Mouse (Mus musculus): ENCODE results near the gene Il4ra. TPM values are rescaled to one million over a fixed set of nuclear protein-coding genes. Genes with fewer than 3 reads are reported as not detected.

Il4ra gene
- polyA plus RNA-seq, 1 experiment from 2014 or later, result 7.0 TPM

DNA sequence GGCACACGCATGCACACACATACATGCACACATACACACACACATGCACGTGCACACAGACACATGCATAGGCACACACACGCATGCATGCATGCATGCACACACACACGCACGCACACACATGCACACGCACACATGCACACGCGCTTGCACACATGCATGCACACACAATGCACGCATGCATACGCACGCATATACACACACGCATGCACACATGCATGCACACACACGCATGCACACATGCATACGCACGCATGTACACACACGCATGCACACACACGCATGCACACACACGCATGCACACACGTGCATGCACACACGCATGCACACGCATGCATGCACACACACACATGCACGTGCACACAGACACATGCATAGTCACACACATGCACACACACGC lies 34.4 kb downstream of the Il4ra start:
- no peaks in the 10 kb centered on the region for H3K9me3 ChIP-seq
- H3K4me1 ChIP-seq, result no peaks in the 10 kb centered on the region; the same call in 1 of the 2 replicates
- H3K27ac ChIP-seq, result no peak overlapping the region
- H3K4me2 ChIP-seq, result no peak overlapping the region
- H3K9ac ChIP-seq, result no peak overlapping the region
- H3K27me3 ChIP-seq, result no peaks in the 10 kb centered on the region; the same call in 1 of the 2 replicates
- no peaks in the 10 kb centered on the region for H3K36me3 ChIP-seq
- H3K4me3 ChIP-seq, result no peak overlapping the region
- 98% methylated on average over 23 of the region's 23 CpGs for WGBS
- ATAC-seq (ENCODE audit: insufficient number of reproducible peaks, insufficient read depth, low FRiP score, low TSS enrichment, low read depth), result no peak

DNA sequence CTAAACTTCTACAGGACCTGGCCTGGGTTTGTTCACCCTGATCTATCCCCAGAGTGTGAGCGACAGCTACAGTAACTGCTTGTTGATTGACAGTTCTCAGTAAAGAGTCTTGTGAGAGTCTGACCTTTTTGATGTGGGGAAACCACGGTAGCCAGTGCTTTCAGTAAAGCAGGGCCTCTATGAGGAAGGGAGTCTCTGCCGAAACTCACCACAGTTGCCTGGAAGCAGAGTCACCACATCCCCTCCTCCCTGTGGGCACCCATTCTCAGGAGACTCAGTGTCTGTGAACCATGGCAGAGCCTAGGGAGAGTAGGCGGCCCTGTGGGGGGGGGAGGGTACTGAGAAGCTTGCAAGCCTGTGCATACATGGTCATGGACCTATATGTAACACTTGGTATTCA lies 36.8 kb downstream of the Il4ra start:
- no peaks in the 10 kb centered on the region for H3K27me3 ChIP-seq
- no peak overlapping the region for H3K4me3 ChIP-seq
- no peaks in the 10 kb centered on the region for H3K36me3 ChIP-seq
- 74% methylated on average over 4 of the region's 4 CpGs for WGBS
- no peaks in the 10 kb centered on the region for H3K4me1 ChIP-seq
- no peak overlapping the region for H3K9ac ChIP-seq
- no peaks in the 10 kb centered on the region for H3K9me3 ChIP-seq
- H3K27ac ChIP-seq, result no peak overlapping the region
- H3K4me2 ChIP-seq, result no peak overlapping the region
- no peak for ATAC-seq (ENCODE audit: insufficient number of reproducible peaks, insufficient read depth, low FRiP score, low TSS enrichment, low read depth)

DNA sequence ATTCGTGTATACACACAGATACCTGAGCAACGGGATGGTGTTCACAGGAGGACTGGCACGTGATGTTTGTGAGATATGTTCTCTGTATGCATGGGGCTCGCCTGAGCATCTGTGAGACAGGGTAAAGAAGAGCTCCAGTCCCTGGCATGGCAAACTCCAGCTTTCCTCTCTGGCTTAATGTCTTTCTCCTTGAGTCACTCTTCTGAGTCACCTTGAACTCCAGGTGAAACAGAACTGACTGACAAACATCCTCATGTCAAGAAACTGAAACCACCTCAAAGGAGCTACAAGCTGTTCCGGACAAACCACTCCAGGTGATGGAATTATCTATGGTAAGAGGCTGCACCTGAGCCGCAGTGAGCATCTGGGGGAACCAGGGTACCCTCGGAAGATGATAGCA lies 38.0 kb downstream of the Il4ra start:
- Histone ChIP-seq H3K4me2 (no peak overlapping the region), H3K27me3 (no peaks in the 10 kb centered on the region), H3K4me1 (no peaks in the 10 kb centered on the region), H3K9ac (no peak overlapping the region), H3K9me3 (no peaks in the 10 kb centered on the region), H3K4me3 (no peak overlapping the region), H3K27ac (no peak overlapping the region), H3K36me3 (no peaks in the 10 kb centered on the region)
- no peak for ATAC-seq (ENCODE audit: insufficient number of reproducible peaks, insufficient read depth, low FRiP score, low TSS enrichment, low read depth)
- 86% methylated on average over 7 of the region's 7 CpGs for WGBS

DNA sequence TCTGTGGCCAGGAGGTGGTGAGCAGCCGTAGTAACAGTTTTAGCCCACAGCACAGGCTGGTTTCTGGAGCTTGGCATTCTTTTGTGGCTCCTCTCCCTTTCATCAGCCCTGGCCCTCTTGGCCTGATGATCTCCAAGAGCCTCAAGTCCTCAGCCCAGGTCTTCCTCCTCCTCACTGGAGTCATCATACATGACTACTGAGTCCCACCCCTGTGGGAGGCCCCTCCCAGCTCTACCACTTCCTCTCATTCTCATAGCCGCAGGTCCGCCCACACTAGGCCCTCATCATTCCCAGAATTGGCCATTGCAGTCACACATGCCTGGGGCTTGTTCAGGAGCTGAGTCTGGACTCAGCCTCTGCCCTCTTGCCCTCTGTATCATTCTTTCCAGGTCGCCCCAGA lies 41.9 kb downstream of the Il4ra start:
- no peaks in the 10 kb centered on the region for H3K4me1 ChIP-seq
- no peak overlapping the region for H3K9ac ChIP-seq
- no peaks in the 10 kb centered on the region for H3K36me3 ChIP-seq
- no peak overlapping the region for H3K4me3 ChIP-seq
- no peak for ATAC-seq (ENCODE audit: insufficient number of reproducible peaks, insufficient read depth, low FRiP score, low TSS enrichment, low read depth)
- 84% methylated on average over 4 of the region's 4 CpGs for WGBS
- no peak overlapping the region for H3K4me2 ChIP-seq
- no peaks in the 10 kb centered on the region for H3K9me3 ChIP-seq
- no peak overlapping the region for H3K27ac ChIP-seq
- no peaks in the 10 kb centered on the region for H3K27me3 ChIP-seq

DNA sequence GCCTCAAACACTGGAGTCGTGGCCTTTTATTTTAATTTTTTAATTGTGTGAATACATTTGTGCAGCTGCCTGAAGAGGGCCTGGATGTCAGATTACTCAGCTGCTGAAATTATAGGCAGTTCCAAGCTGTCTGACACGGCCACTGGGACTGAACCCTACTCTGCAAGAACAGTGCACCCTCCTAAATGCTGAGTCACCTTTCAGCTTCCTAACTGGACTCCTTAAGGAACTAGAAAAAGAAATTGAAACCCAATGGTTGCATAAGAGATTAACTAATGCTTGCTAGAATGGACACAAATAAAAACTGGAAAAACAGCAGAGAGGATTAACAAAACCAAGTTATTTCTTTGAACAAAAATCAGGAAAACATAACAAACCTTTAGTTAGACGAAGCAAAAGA lies 44.5 kb downstream of the Il4ra start:
- Histone ChIP-seq H3K4me3 (no peak overlapping the region), H3K9ac (no peak overlapping the region), H3K4me2 (no peak overlapping the region), H3K27me3 (no peaks in the 10 kb centered on the region), H3K4me1 (no peaks in the 10 kb centered on the region), H3K9me3 (no peaks in the 10 kb centered on the region), H3K36me3 (no peaks in the 10 kb centered on the region), H3K27ac (no peak overlapping the region)
- ATAC-seq (ENCODE audit: insufficient number of reproducible peaks, insufficient read depth, low FRiP score, low TSS enrichment, low read depth), result no peak
- WGBS, result 63% methylated on average over 3 of the region's 3 CpGs

DNA sequence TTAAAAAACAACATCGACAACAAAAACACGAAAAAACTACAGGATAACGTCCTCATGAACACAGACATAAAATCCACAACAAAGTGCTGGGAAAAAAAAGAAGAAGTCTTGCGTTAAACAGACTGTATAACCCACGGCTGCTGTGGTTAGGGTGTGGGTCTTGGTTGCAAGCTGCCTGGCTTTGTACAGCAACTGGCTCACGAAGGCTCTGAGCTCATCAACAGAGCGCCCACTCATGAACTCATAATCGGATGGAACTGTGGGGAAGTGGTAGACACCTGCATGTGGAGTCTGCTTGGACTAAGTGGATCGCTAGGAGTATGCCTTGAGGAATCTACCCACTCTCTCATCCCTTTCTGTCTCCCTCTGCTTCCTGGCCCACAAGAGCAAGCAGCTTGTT lies 45.2 kb downstream of the Il4ra start:
- Histone ChIP-seq H3K27me3 (no peaks in the 10 kb centered on the region), H3K9ac (no peak overlapping the region), H3K36me3 (no peaks in the 10 kb centered on the region), H3K4me3 (no peak overlapping the region), H3K4me1 (no peaks in the 10 kb centered on the region), H3K27ac (no peak overlapping the region), H3K4me2 (no peak overlapping the region), H3K9me3 (no peaks in the 10 kb centered on the region)
- ATAC-seq (ENCODE audit: insufficient number of reproducible peaks, insufficient read depth, low FRiP score, low TSS enrichment, low read depth), result no peak
- 79% methylated on average over 9 of the region's 9 CpGs for WGBS

DNA sequence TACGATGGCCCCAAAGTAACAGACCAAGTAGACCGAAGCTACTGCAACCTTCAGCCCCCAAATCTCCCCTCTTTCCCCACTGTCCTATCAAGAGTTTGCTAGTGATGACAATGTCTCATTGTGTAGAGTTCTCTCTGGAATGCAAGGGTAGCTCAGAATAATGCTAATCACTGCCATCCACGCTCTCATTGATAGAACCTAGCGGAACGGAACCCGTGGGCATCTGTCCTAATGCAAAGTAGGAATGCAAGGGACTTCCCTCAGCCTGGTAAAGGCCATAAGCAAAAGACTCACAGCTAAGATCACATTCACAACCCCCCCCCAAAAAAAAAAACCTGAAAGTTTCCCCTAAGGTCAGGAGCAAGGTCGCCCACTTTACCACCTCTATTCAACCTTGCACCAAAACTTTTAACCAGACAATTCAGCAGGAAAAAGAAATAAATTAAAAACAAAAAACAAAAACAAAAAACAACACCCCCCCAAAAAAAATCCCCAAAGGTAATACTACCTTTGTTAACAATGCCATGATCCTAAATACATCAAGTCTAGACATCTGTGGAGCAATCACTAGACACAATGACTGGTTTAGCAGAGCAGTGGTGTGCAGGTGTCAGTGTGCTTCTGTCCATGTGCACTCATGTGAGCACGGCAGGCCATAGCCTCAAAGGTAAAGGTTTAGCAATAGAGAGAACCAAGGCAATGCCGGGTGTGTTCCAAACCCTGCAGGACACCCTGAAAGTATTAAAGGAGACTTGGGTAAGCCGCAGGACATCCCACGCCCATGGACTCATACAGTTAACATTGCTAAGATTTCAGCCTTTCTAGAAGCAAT lies 45.8 kb downstream of the Il4ra start:
- Histone ChIP-seq H3K9me3 (no peaks in the 10 kb centered on the region), H3K9ac (no peak overlapping the region), H3K27ac (no peak overlapping the region), H3K4me3 (no peak overlapping the region), H3K4me2 (no peak overlapping the region), H3K27me3 (no peaks in the 10 kb centered on the region), H3K4me1 (no peaks in the 10 kb centered on the region), H3K36me3 (no peaks in the 10 kb centered on the region)
- ATAC-seq (ENCODE audit: insufficient number of reproducible peaks, insufficient read depth, low FRiP score, low TSS enrichment, low read depth), result no peak
- WGBS, result 85% methylated on average over 11 of the region's 11 CpGs

DNA sequence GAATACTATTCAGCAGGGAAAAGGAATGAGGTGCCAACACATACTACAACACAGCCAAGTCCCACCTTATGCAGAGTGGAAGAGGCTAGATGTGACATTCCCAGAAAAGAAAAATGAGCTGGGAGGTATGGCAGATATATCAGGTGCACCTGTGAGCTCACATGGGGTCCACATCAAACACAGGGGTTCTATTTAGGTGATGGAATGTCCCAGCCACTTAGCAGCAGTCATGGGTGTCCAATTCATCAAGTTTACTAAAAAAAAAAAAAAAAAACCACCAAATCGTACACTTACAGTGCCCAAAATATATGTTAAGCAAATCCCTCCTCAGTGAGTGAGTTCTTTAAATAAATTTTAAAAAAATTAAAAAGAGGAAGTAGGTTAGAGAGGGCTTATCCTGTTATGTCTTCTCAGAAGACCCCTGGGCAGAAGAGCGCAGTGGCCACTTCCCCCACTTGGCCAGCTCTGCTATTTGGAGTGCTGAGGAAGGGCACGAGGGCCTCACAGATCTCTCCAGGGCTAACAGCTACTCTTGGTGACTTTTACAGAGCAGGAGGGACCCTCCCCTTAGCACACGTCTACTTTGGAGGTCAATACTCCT lies 47.6 kb downstream of the Il4ra start:
- H3K4me2 ChIP-seq, result no peak overlapping the region
- H3K36me3 ChIP-seq, result no peaks in the 10 kb centered on the region
- ATAC-seq (ENCODE audit: insufficient number of reproducible peaks, insufficient read depth, low FRiP score, low TSS enrichment, low read depth), result no peak
- no peaks in the 10 kb centered on the region for H3K4me1 ChIP-seq
- WGBS, result 66% methylated on average over 4 of the region's 4 CpGs
- no peaks in the 10 kb centered on the region for H3K9me3 ChIP-seq
- H3K4me3 ChIP-seq, result no peak overlapping the region
- H3K27ac ChIP-seq, result no peak overlapping the region
- no peaks in the 10 kb centered on the region for H3K27me3 ChIP-seq
- H3K9ac ChIP-seq, result no peak overlapping the region

DNA sequence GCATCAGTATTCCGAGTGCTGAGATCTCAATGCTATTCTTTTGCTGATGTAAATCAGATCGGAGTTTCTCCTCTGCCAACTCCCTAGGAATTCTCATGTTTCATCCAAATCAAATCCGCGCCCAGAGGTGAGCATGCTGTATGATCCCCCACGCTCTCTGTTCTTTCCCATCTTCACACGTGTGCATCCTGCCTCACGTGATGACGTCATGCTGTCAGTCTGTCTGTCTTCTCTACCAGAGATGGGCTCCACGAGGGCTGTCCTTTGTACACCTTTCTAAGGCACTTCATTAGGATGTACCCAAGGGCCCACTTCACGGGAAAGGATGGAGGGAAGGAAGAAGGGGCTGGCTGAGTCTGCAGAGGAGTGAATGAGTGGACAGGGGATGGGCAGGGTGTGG lies 48.2 kb downstream of the Il4ra start:
- Histone ChIP-seq H3K27ac (no peak overlapping the region), H3K27me3 (no peaks in the 10 kb centered on the region), H3K4me3 (no peak overlapping the region), H3K9ac (no peak overlapping the region), H3K4me2 (no peak overlapping the region), H3K9me3 (no peaks in the 10 kb centered on the region), H3K4me1 (no peaks in the 10 kb centered on the region), H3K36me3 (no peaks in the 10 kb centered on the region)
- WGBS, result 66% methylated on average over 10 of the region's 10 CpGs
- ATAC-seq (ENCODE audit: insufficient number of reproducible peaks, insufficient read depth, low FRiP score, low TSS enrichment, low read depth), result no peak

DNA sequence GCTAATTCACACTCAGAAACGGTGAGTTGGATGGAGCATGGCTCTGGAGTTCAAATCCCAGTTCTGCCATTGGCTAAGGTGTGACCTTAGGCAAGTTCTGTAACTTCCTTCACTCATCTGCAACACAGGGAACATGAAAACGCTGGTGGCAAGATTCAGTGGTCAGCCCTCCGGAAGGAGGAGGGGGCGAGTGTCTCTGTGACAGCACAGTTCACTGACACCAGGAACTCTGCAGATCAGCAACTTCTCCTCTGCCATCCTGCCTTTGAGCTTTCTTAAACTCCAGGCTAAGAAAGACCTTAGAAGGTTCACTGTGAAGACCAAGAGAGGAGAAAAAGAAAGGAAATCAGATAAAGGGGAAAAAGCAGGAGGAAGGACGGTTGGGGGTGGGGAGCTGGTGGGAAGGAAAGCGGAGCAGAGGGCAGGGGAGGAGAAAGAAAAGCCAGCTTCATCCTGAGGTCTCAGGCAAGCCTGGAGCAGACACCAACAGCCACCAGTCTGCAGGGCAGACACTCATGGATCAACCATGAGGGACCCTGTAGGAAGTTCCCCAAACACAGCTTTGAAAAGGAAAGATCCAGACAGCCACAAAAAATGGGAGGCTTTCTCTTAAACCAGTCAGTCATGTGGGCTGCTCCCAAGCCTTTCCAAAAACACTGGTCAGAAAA lies 48.8 kb downstream of the Il4ra start:
- Histone ChIP-seq H3K36me3 (no peaks in the 10 kb centered on the region), H3K4me3 (no peak overlapping the region), H3K27ac (no peak overlapping the region), H3K4me2 (no peak overlapping the region), H3K27me3 (no peaks in the 10 kb centered on the region), H3K9ac (no peak overlapping the region), H3K4me1 (no peaks in the 10 kb centered on the region), H3K9me3 (no peaks in the 10 kb centered on the region)
- ATAC-seq (ENCODE audit: insufficient number of reproducible peaks, insufficient read depth, low FRiP score, low TSS enrichment, low read depth), result no peak
- 39% methylated on average over 6 of the region's 6 CpGs for WGBS

DNA sequence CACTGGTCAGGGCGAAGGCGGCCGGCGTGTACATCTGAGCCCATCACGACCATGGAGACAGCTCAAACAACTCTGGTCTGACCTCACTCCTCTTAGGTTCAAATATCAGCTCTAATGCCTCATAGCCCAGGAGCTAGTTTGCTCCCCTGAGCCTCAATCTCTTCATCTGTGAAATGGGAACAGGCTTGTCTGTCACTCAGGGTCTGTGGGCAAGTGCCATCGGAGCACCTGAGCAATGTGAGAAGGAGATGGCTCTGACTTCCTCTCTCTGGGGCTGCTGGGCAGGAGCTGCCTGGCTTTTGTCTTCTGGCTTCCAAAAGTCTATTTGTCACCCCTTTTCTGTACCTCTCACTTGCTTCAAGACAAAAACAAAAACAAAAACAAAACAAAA lies 49.4 kb downstream of the Il4ra start:
- H3K4me3 ChIP-seq, result no peak overlapping the region
- H3K36me3 ChIP-seq, result no peaks in the 10 kb centered on the region

More for the DNA sequence above, 49.4 kb downstream of the Il4ra start:
- no peaks in the 10 kb centered on the region for H3K4me1 ChIP-seq
- H3K4me2 ChIP-seq, result no peak overlapping the region
- no peak for ATAC-seq (ENCODE audit: insufficient number of reproducible peaks, insufficient read depth, low FRiP score, low TSS enrichment, low read depth)
- no peaks in the 10 kb centered on the region for H3K9me3 ChIP-seq
- WGBS, result 92% methylated on average over 6 of the region's 6 CpGs
- H3K27ac ChIP-seq, result no peak overlapping the region
- H3K27me3 ChIP-seq, result no peaks in the 10 kb centered on the region
- no peak overlapping the region for H3K9ac ChIP-seq

Data from embryonic facial prominence, embryonic 13.5 days (tissue).